Mouse (Mus musculus) thymus, adult 2 months (tissue): ENCODE measurements at regions not wholly inside any gene's neighbourhood (a gene's known extent, or its start where the extent isn't known, plus 50 kb on each side); places are given as distances from the start of the nearest gene placed in this dataset.
A peak's percentile ranks its signal among the peaks of the same experiment; 100 is the strongest.

Experiments
- DNase-seq: peaks from one replicate; pipeline ENCODE4 v3.0.0; 2021
- H3K27ac ChIP-seq: fragments of 200-500 bp; 2 replicates; pipeline ENCODE4 v1.5.1; 2012; ENCODE audit warnings: low read length, control low read depth; ENCODE audit not compliant: control insufficient read depth, insufficient read depth
- H3K27me3 ChIP-seq: fragments of 200-500 bp; 2 replicates; pipeline ENCODE4 v1.6.1; 2012; ENCODE audit warnings: mild to moderate bottlenecking, low read length, moderate library complexity, mixed read lengths; ENCODE audit not compliant: control insufficient read depth, insufficient read depth
- H3K36me3 ChIP-seq: fragments of 200-500 bp; 2 replicates; pipeline ENCODE4 v1.6.1; 2012; ENCODE audit warnings: mild to moderate bottlenecking, low read length, moderate library complexity; ENCODE audit not compliant: control insufficient read depth, insufficient read depth
- H3K4me1 ChIP-seq: fragments of 200-500 bp; replicated peaks from 2 replicates; pipeline ENCODE4 v1.6.1; 2012; ENCODE audit warnings: low read length; ENCODE audit not compliant: control insufficient read depth, insufficient read depth
- H3K4me3 ChIP-seq: fragments of 200-500 bp; 2 replicates; pipeline ENCODE4 v1.5.1; 2012; ENCODE audit warnings: mild to moderate bottlenecking, low read length, control low read depth, moderate library complexity; ENCODE audit not compliant: control insufficient read depth, insufficient read depth
- CTCF ChIP-seq: fragments of 200-500 bp; IDR thresholded peaks from 2 replicates; pipeline ENCODE4 v1.5.1; 2012; ENCODE audit warnings: mild to moderate bottlenecking, control low read depth, low read length, moderate library complexity, borderline replicate concordance; ENCODE audit not compliant: control insufficient read depth, poor library complexity, insufficient read depth; ENCODE audit errors: extremely low read depth
- POLR2A ChIP-seq: fragments of 200-500 bp; IDR thresholded peaks from 2 replicates; pipeline ENCODE4 v1.6.1; 2012; ENCODE audit warnings: mild to moderate bottlenecking, low read length, control low read depth, moderate library complexity; ENCODE audit not compliant: control insufficient read depth, poor library complexity, insufficient read depth; ENCODE audit errors: extremely low read depth
- WGBS: fragments of 180-500 bp; shearing (Covaris S2); methylation state at CpG from one replicate; pipeline ENCODE4 v1.1.7; 2018; 5-methylcytosine and 5-hydroxymethylcytosine counted together

- no peak overlapping the region for H3K4me3 ChIP-seq
- WGBS = 4% methylated on average over 2 of the region's 2 CpGs
- H3K4me1 ChIP-seq = no peaks in the 10 kb centered on the region
- TF ChIP-seq CTCF = no peak
- no peak for TF ChIP-seq POLR2A
- DNase-seq = peak; percentile 66
- no peaks in the 10 kb centered on the region for H3K36me3 ChIP-seq
- H3K27ac ChIP-seq = no peak overlapping the region
- H3K27me3 ChIP-seq = no peaks in the 10 kb centered on the region
Measured at GRCm38 (mm10) chr1:95762244-95762643, 94.9 kb upstream of the St8sia4 start.

- TF ChIP-seq POLR2A = no peak
- no peak for TF ChIP-seq CTCF
- WGBS = 93% methylated on average over 8 of the region's 8 CpGs
- H3K36me3 ChIP-seq = no peaks in the 10 kb centered on the region
- H3K27ac ChIP-seq = no peak overlapping the region
- H3K4me3 ChIP-seq = no peak overlapping the region
- no peak for DNase-seq
- no peaks in the 10 kb centered on the region for H3K27me3 ChIP-seq
- no peaks in the 10 kb centered on the region for H3K4me1 ChIP-seq
Measured at GRCm38 (mm10) chr1:95754071-95754915, 86.9 kb upstream of the St8sia4 start.

GRCm38 (mm10) chr1:95753517-95753916, 86.1 kb upstream of the St8sia4 start:
- H3K27me3 ChIP-seq = no peaks in the 10 kb centered on the region
- 100% methylated on average over 1 of the region's 1 CpGs for WGBS
- no peaks in the 10 kb centered on the region for H3K4me1 ChIP-seq
- no peak for TF ChIP-seq POLR2A
- no peak for TF ChIP-seq CTCF
- H3K27ac ChIP-seq = no peak overlapping the region
- no peak overlapping the region for H3K4me3 ChIP-seq
- no peak for DNase-seq
- H3K36me3 ChIP-seq = no peaks in the 10 kb centered on the region

GRCm38 (mm10) chr1:95748940-95749339, 81.6 kb upstream of the St8sia4 start:
- no peaks in the 10 kb centered on the region for H3K27me3 ChIP-seq
- no peaks in the 10 kb centered on the region for H3K36me3 ChIP-seq
- no peak overlapping the region for H3K4me3 ChIP-seq
- DNase-seq = no peak
- TF ChIP-seq POLR2A (no peak), CTCF (no peak)
- no peak overlapping the region for H3K27ac ChIP-seq
- H3K4me1 ChIP-seq = no peaks in the 10 kb centered on the region
- WGBS = 26% methylated on average over 1 of the region's 1 CpGs

GRCm38 (mm10) chr1:95747287-95747686, 79.9 kb upstream of the St8sia4 start:
- WGBS = 28% methylated on average over 2 of the region's 2 CpGs
- Histone ChIP-seq H3K4me3 (no peak overlapping the region), H3K36me3 (no peaks in the 10 kb centered on the region), H3K27ac (no peak overlapping the region), H3K4me1 (no peaks in the 10 kb centered on the region), H3K27me3 (no peaks in the 10 kb centered on the region)
- TF ChIP-seq CTCF (no peak), POLR2A (no peak)
- no peak for DNase-seq

GRCm38 (mm10) chr1:95744446-95744845, 77.1 kb upstream of the St8sia4 start:
- TF ChIP-seq CTCF = no peak
- no peak for TF ChIP-seq POLR2A
- 4% methylated on average over 2 of the region's 2 CpGs for WGBS
- Histone ChIP-seq H3K36me3 (no peaks in the 10 kb centered on the region), H3K4me1 (no peaks in the 10 kb centered on the region), H3K27me3 (no peaks in the 10 kb centered on the region), H3K27ac (no peak overlapping the region), H3K4me3 (no peak overlapping the region)
- no peak for DNase-seq

GRCm38 (mm10) chr1:95743334-95743733, 76.0 kb upstream of the St8sia4 start:
- Histone ChIP-seq H3K4me3 (no peak overlapping the region), H3K36me3 (no peaks in the 10 kb centered on the region), H3K27me3 (no peaks in the 10 kb centered on the region), H3K27ac (no peak overlapping the region), H3K4me1 (no peaks in the 10 kb centered on the region)
- 65% methylated on average over 2 of the region's 2 CpGs for WGBS
- TF ChIP-seq POLR2A (no peak), CTCF (no peak)
- DNase-seq = no peak
